Mouse (Mus musculus): ENCODE results near the gene Tgfbr3. TPM values are rescaled to one million over a fixed set of nuclear protein-coding genes. Genes with fewer than 3 reads are reported as not detected.

Gene Tgfbr3
- polyA plus RNA-seq, 1 experiment from 2014 or later = 38.2 TPM

- H3K27me3 ChIP-seq (replicated peaks; ENCODE audit: control insufficient read depth, insufficient read depth, low read length) = no peaks in the 10 kb centered on the region
- no peak for DNase-seq (ENCODE audit: low spot score)
- no peak overlapping the region for H3K4me3 ChIP-seq (ENCODE audit: low read depth, low read length)
- no peaks in the 10 kb centered on the region for H3K9me3 ChIP-seq (ENCODE audit: control insufficient read depth, low read length)
- 0 out of 2 replicates have a peak, but pooled peaks have one; percentile 31 for ATAC-seq (replicated peaks; ENCODE audit: low FRiP score)
- H3K4me2 ChIP-seq = no peak overlapping the region
- 36% methylated on average over 11 of the region's 11 CpGs for WGBS
- peak overlapping the region; percentile 26 for H3K27ac ChIP-seq (ENCODE audit: low read depth, low read length)
- peaks cover 18% of the 10 kb centered on the region; the same call in 1 of the 2 replicates for H3K4me1 ChIP-seq (replicated peaks; ENCODE audit: control insufficient read depth, insufficient read depth, low read length)
- no peaks in the 10 kb centered on the region for H3K36me3 ChIP-seq (ENCODE audit: control insufficient read depth, insufficient read depth, low read length)
- H3K9ac ChIP-seq (ENCODE audit: low read depth, low read length) = no peak overlapping the region
These were observed 210.2 kb downstream of the Tgfbr3 start for GRCm38 (mm10) chr5:107079146-107079638.

- peaks cover 18% of the 10 kb centered on the region; the same call in 1 of the 2 replicates for H3K4me1 ChIP-seq (replicated peaks; ENCODE audit: control insufficient read depth, insufficient read depth, low read length)
- H3K36me3 ChIP-seq (ENCODE audit: control insufficient read depth, insufficient read depth, low read length) = no peaks in the 10 kb centered on the region
- H3K4me2 ChIP-seq = no peak overlapping the region
- DNase-seq (ENCODE audit: low spot score) (no peak), ATAC-seq (replicated peaks; ENCODE audit: low FRiP score) (no peak)
- no peak overlapping the region for H3K9ac ChIP-seq (ENCODE audit: low read depth, low read length)
- no peak overlapping the region for H3K27ac ChIP-seq (ENCODE audit: low read depth, low read length)
- no peaks in the 10 kb centered on the region for H3K9me3 ChIP-seq (ENCODE audit: control insufficient read depth, low read length)
- H3K27me3 ChIP-seq (replicated peaks; ENCODE audit: control insufficient read depth, insufficient read depth, low read length) = no peaks in the 10 kb centered on the region
- H3K4me3 ChIP-seq (ENCODE audit: low read depth, low read length) = no peak overlapping the region
- WGBS = 91% methylated on average over 3 of the region's 3 CpGs
These were observed 211.1 kb downstream of the Tgfbr3 start for GRCm38 (mm10) chr5:107078361-107078760.

- Histone ChIP-seq H3K27ac (ENCODE audit: low read depth, low read length) (no peak overlapping the region), H3K4me2 (no peak overlapping the region), H3K4me1 (replicated peaks; ENCODE audit: control insufficient read depth, insufficient read depth, low read length) (peaks cover 18% of the 10 kb centered on the region; the same call in 1 of the 2 replicates), H3K27me3 (replicated peaks; ENCODE audit: control insufficient read depth, insufficient read depth, low read length) (no peaks in the 10 kb centered on the region), H3K4me3 (ENCODE audit: low read depth, low read length) (no peak overlapping the region), H3K9me3 (ENCODE audit: control insufficient read depth, low read length) (no peaks in the 10 kb centered on the region), H3K36me3 (ENCODE audit: control insufficient read depth, insufficient read depth, low read length) (no peaks in the 10 kb centered on the region), H3K9ac (ENCODE audit: low read depth, low read length) (no peak overlapping the region)
- ATAC-seq (replicated peaks; ENCODE audit: low FRiP score) = no peak
- DNase-seq (ENCODE audit: low spot score) = no peak
- WGBS = 92% methylated on average over 7 of the region's 7 CpGs
These were observed 211.5 kb downstream of the Tgfbr3 start for GRCm38 (mm10) chr5:107077900-107078299.

- no peaks in the 10 kb centered on the region for H3K9me3 ChIP-seq (ENCODE audit: control insufficient read depth, low read length)
- H3K9ac ChIP-seq (ENCODE audit: low read depth, low read length) = no peak overlapping the region
- H3K4me1 ChIP-seq (replicated peaks; ENCODE audit: control insufficient read depth, insufficient read depth, low read length) = peaks cover 7% of the 10 kb centered on the region; the same call in 1 of the 2 replicates
- WGBS = 61% methylated on average over 13 of the region's 13 CpGs
- H3K36me3 ChIP-seq (ENCODE audit: control insufficient read depth, insufficient read depth, low read length) = no peaks in the 10 kb centered on the region
- H3K4me3 ChIP-seq (ENCODE audit: low read depth, low read length) = no peak overlapping the region
- H3K27me3 ChIP-seq (replicated peaks; ENCODE audit: control insufficient read depth, insufficient read depth, low read length) = no peaks in the 10 kb centered on the region
- DNase-seq (ENCODE audit: low spot score) (no peak), ATAC-seq (replicated peaks; ENCODE audit: low FRiP score) (no peak)
- peak overlapping the region; percentile 39; the same call in 1 of the 2 replicates for H3K4me2 ChIP-seq
- no peak overlapping the region for H3K27ac ChIP-seq (ENCODE audit: low read depth, low read length)
These were observed 214.3 kb downstream of the Tgfbr3 start for GRCm38 (mm10) chr5:107074980-107075583.

GRCm38 (mm10) chr5:107074350-107074749, 215.1 kb downstream of the Tgfbr3 start:
- Histone ChIP-seq H3K27ac (ENCODE audit: low read depth, low read length) (no peak overlapping the region), H3K9me3 (ENCODE audit: control insufficient read depth, low read length) (no peaks in the 10 kb centered on the region), H3K4me3 (ENCODE audit: low read depth, low read length) (no peak overlapping the region), H3K4me2 (no peak overlapping the region), H3K4me1 (replicated peaks; ENCODE audit: control insufficient read depth, insufficient read depth, low read length) (peaks cover 5% of the 10 kb centered on the region; the same call in 1 of the 2 replicates), H3K36me3 (ENCODE audit: control insufficient read depth, insufficient read depth, low read length) (no peaks in the 10 kb centered on the region), H3K9ac (ENCODE audit: low read depth, low read length) (no peak overlapping the region), H3K27me3 (replicated peaks; ENCODE audit: control insufficient read depth, insufficient read depth, low read length) (no peaks in the 10 kb centered on the region)
- DNase-seq (ENCODE audit: low spot score) = no peak
- no peak for ATAC-seq (replicated peaks; ENCODE audit: low FRiP score)
- 67% methylated on average over 4 of the region's 4 CpGs for WGBS

- Histone ChIP-seq H3K9ac (ENCODE audit: low read depth, low read length) (no peak overlapping the region), H3K4me1 (replicated peaks; ENCODE audit: control insufficient read depth, insufficient read depth, low read length) (0 out of 2 replicates have a peak, but pooled peaks cover 3% of the 10 kb centered on the region), H3K27me3 (replicated peaks; ENCODE audit: control insufficient read depth, insufficient read depth, low read length) (no peaks in the 10 kb centered on the region), H3K36me3 (ENCODE audit: control insufficient read depth, insufficient read depth, low read length) (no peaks in the 10 kb centered on the region), H3K9me3 (ENCODE audit: control insufficient read depth, low read length) (no peaks in the 10 kb centered on the region), H3K4me3 (ENCODE audit: low read depth, low read length) (no peak overlapping the region), H3K27ac (ENCODE audit: low read depth, low read length) (no peak overlapping the region), H3K4me2 (no peak overlapping the region)
- DNase-seq (ENCODE audit: low spot score) (no peak), ATAC-seq (replicated peaks; ENCODE audit: low FRiP score) (no peak)
- WGBS = 46% methylated on average over 3 of the region's 3 CpGs
These were observed 215.9 kb downstream of the Tgfbr3 start for GRCm38 (mm10) chr5:107073536-107073935.

- no peaks in the 10 kb centered on the region for H3K36me3 ChIP-seq (ENCODE audit: control insufficient read depth, insufficient read depth, low read length)
- H3K4me1 ChIP-seq (replicated peaks; ENCODE audit: control insufficient read depth, insufficient read depth, low read length) = no peaks in the 10 kb centered on the region
- DNase-seq (ENCODE audit: low spot score) (no peak), ATAC-seq (replicated peaks; ENCODE audit: low FRiP score) (no peak)
- 80% methylated on average over 5 of the region's 5 CpGs for WGBS
- H3K27me3 ChIP-seq (replicated peaks; ENCODE audit: control insufficient read depth, insufficient read depth, low read length) = 0 out of 2 replicates have a peak, but pooled peaks cover 2% of the 10 kb centered on the region
- no peak overlapping the region for H3K4me2 ChIP-seq
- H3K4me3 ChIP-seq (ENCODE audit: low read depth, low read length) = no peak overlapping the region
- no peak overlapping the region for H3K27ac ChIP-seq (ENCODE audit: low read depth, low read length)
- H3K9ac ChIP-seq (ENCODE audit: low read depth, low read length) = no peak overlapping the region
- no peaks in the 10 kb centered on the region for H3K9me3 ChIP-seq (ENCODE audit: control insufficient read depth, low read length)
These were observed 221.3 kb downstream of the Tgfbr3 start for GRCm38 (mm10) chr5:107068146-107068545.

GRCm38 (mm10) chr5:107067531-107067930, 221.9 kb downstream of the Tgfbr3 start:
- whole genome bisulfite sequencing = 62% methylated on average over 7 of the region's 7 CpGs
- no peak for ATAC-seq (replicated peaks; ENCODE audit: low FRiP score)
- H3K36me3 ChIP-seq (ENCODE audit: control insufficient read depth, insufficient read depth, low read length) = no peaks in the 10 kb centered on the region
- DNase-seq (ENCODE audit: low spot score) = no peak
- H3K27ac ChIP-seq (ENCODE audit: low read depth, low read length) = no peak overlapping the region
- H3K4me1 ChIP-seq (replicated peaks; ENCODE audit: control insufficient read depth, insufficient read depth, low read length) = no peaks in the 10 kb centered on the region
- H3K9ac ChIP-seq (ENCODE audit: low read depth, low read length) = no peak overlapping the region
- no peak overlapping the region for H3K4me3 ChIP-seq (ENCODE audit: low read depth, low read length)
- no peak overlapping the region for H3K4me2 ChIP-seq
- no peaks in the 10 kb centered on the region for H3K9me3 ChIP-seq (ENCODE audit: control insufficient read depth, low read length)
- H3K27me3 ChIP-seq (replicated peaks; ENCODE audit: control insufficient read depth, insufficient read depth, low read length) = 0 out of 2 replicates have a peak, but pooled peaks cover 2% of the 10 kb centered on the region

- WGBS = 84% methylated on average over 5 of the region's 5 CpGs
- H3K4me3 ChIP-seq (ENCODE audit: low read depth, low read length) = no peak overlapping the region
- 0 out of 2 replicates have a peak, but pooled peaks cover 2% of the 10 kb centered on the region for H3K27me3 ChIP-seq (replicated peaks; ENCODE audit: control insufficient read depth, insufficient read depth, low read length)
- no peaks in the 10 kb centered on the region; the same call in 1 of the 2 replicates for H3K9me3 ChIP-seq (ENCODE audit: control insufficient read depth, low read length)
- H3K4me2 ChIP-seq = no peak overlapping the region
- DNase-seq (ENCODE audit: low spot score) (no peak), ATAC-seq (replicated peaks; ENCODE audit: low FRiP score) (no peak)
- no peak overlapping the region for H3K9ac ChIP-seq (ENCODE audit: low read depth, low read length)
- no peaks in the 10 kb centered on the region for H3K4me1 ChIP-seq (replicated peaks; ENCODE audit: control insufficient read depth, insufficient read depth, low read length)
- no peaks in the 10 kb centered on the region for H3K36me3 ChIP-seq (ENCODE audit: control insufficient read depth, insufficient read depth, low read length)
- H3K27ac ChIP-seq (ENCODE audit: low read depth, low read length) = no peak overlapping the region
These were observed 224.5 kb downstream of the Tgfbr3 start for GRCm38 (mm10) chr5:107064922-107065321.
